Mouse (Mus musculus): Measurements from ENCODE around the gene Susd1. TPM values are rescaled to one million over a fixed set of nuclear protein-coding genes. Genes with fewer than 3 reads are reported as not detected.

Gene Susd1
- total and polyA plus RNA-seq, 3 experiments = 49.0 to 180 (median 67.6) TPM

GRCm38 (mm10) chr4:59337533-59337885, 100.9 kb downstream of the Susd1 start:
- H3K79me2 ChIP-seq (ENCODE audit: control insufficient read depth, insufficient read depth, low read length, poor library complexity) = no peaks in the 10 kb centered on the region
- no peak for TF ChIP-seq POLR2AphosphoS2 (IDR thresholded peaks at IDR 0.05; ENCODE audit: low read length)
- TF ChIP-seq NRF1 (IDR thresholded peaks at IDR 0.05; ENCODE audit: insufficient read depth, low read depth, low read length, poor library complexity, severe bottlenecking) = no peak
- TF ChIP-seq HCFC1 (IDR thresholded peaks at IDR 0.05; ENCODE audit: low read depth, low read length) = no peak
- TF ChIP-seq CHD2 (IDR thresholded peaks at IDR 0.05; ENCODE audit: low read length) = no peak
- no peak for TF ChIP-seq ZMIZ1 (IDR thresholded peaks at IDR 0.05; ENCODE audit: low read depth, low read length)
- TF ChIP-seq RAD21 (IDR thresholded peaks at IDR 0.05; ENCODE audit: low read depth, low read length) = no peak
- TF ChIP-seq SMC3 (IDR thresholded peaks at IDR 0.05; ENCODE audit: low read depth, low read length) = no peak
- TF ChIP-seq UBTF (IDR thresholded peaks at IDR 0.05; ENCODE audit: borderline replicate concordance, insufficient read depth, low read depth, low read length) = no peak
- no peak for TF ChIP-seq RCOR1 (IDR thresholded peaks at IDR 0.05; ENCODE audit: low read depth, low read length)
- TF ChIP-seq TCF12 (IDR thresholded peaks at IDR 0.05; ENCODE audit: low read depth, low read length) = no peak
- TF ChIP-seq GATA1 (IDR thresholded peaks at IDR 0.05; ENCODE audit: low read depth, low read length) = no peak
- no peak for TF ChIP-seq MAFK (IDR thresholded peaks at IDR 0.05; ENCODE audit: borderline replicate concordance, low read depth, low read length)
- TF ChIP-seq MYB (IDR thresholded peaks at IDR 0.05; ENCODE audit: low read depth, low read length) = no peak
- TF ChIP-seq MEF2A (IDR thresholded peaks at IDR 0.05; ENCODE audit: extremely low read depth, insufficient replicate concordance, low read depth, low read length, poor library complexity, severe bottlenecking) = no peak
- no peak for TF ChIP-seq JUND (IDR thresholded peaks at IDR 0.05; ENCODE audit: low read depth, low read length)
- no peak for TF ChIP-seq POLR2AphosphoS5 (IDR thresholded peaks at IDR 0.05; ENCODE audit: borderline replicate concordance, low read depth, low read length)
- no peak for TF ChIP-seq USF2 (IDR thresholded peaks at IDR 0.05; ENCODE audit: borderline replicate concordance in 1 of 2, insufficient read depth in 1 of 2, low read depth in 1 of 2, low read length in 2 of 2)
- no peak for TF ChIP-seq ZNF384 (IDR thresholded peaks at IDR 0.05; ENCODE audit: low read depth, low read length)
- no peaks in the 10 kb centered on the region for H3K27me3 ChIP-seq (ENCODE audit: control insufficient read depth in 1 of 2, insufficient read depth in 2 of 2, low read length in 2 of 2)
- H3K9me3 ChIP-seq (replicated peaks; ENCODE audit: insufficient read depth, low read length) = no peaks in the 10 kb centered on the region
- no peaks in the 10 kb centered on the region for H3K4me1 ChIP-seq (ENCODE audit: control insufficient read depth in 1 of 2, insufficient read depth in 2 of 2, low read length in 2 of 2)
- H3K27ac ChIP-seq (ENCODE audit: control insufficient read depth, low read depth, low read length) = no peak overlapping the region
- peaks cover 3 to 18% of the 10 kb centered on the region in 2 experiments for H3K36me3 ChIP-seq (ENCODE audit: control insufficient read depth in 1 of 2, insufficient read depth in 2 of 2, low read length in 2 of 2)
- no peak overlapping the region for H3K4me3 ChIP-seq (ENCODE audit: control insufficient read depth in 1 of 2, insufficient read depth in 1 of 2, low read depth in 2 of 2, low read length in 2 of 2)
- H3K9ac ChIP-seq (ENCODE audit: control insufficient read depth, low read depth, low read length, poor library complexity, severe bottlenecking) = no peak overlapping the region
- no peak for DNase-seq (ENCODE audit: low read depth, low spot score)

GRCm38 (mm10) chr4:59336846-59337532, 101.4 kb downstream of the Susd1 start:
- H3K79me2 ChIP-seq (ENCODE audit: control insufficient read depth, insufficient read depth, low read length, poor library complexity) = no peaks in the 10 kb centered on the region
- no peak for TF ChIP-seq TAL1 (IDR thresholded peaks at IDR 0.05; ENCODE audit: low read length)
- no peak for TF ChIP-seq CHD1 (IDR thresholded peaks at IDR 0.05; ENCODE audit: low read depth, low read length)
- no peak for TF ChIP-seq MYB (IDR thresholded peaks at IDR 0.05; ENCODE audit: low read depth, low read length)
- no peak for TF ChIP-seq JUND (IDR thresholded peaks at IDR 0.05; ENCODE audit: low read depth, low read length)
- no peak for TF ChIP-seq MAFK (IDR thresholded peaks at IDR 0.05; ENCODE audit: borderline replicate concordance, low read depth, low read length)
- no peak for TF ChIP-seq MEF2A (IDR thresholded peaks at IDR 0.05; ENCODE audit: extremely low read depth, insufficient replicate concordance, low read depth, low read length, poor library complexity, severe bottlenecking)
- TF ChIP-seq MAX (IDR thresholded peaks at IDR 0.05; ENCODE audit: low read length) = no peak
- TF ChIP-seq E2F4 (IDR thresholded peaks at IDR 0.05; ENCODE audit: borderline replicate concordance, low read depth, low read length) = no peak
- no peak for TF ChIP-seq SIN3A (IDR thresholded peaks at IDR 0.05; ENCODE audit: low read length)
- no peak for TF ChIP-seq TCF12 (IDR thresholded peaks at IDR 0.05; ENCODE audit: low read depth, low read length)
- no peak for TF ChIP-seq KAT2A (conservative IDR thresholded peaks at IDR 0.05; ENCODE audit: low read depth, low read length)
- no peak for TF ChIP-seq CTCF (IDR thresholded peaks at IDR 0.05 in 2 of 3, conservative IDR thresholded peaks at IDR 0.05 in 1 of 3; ENCODE audit: control insufficient read depth in 1 of 3, insufficient read depth in 1 of 3, low read depth in 2 of 3, low read length in 3 of 3, poor library complexity in 1 of 3, severe bottlenecking in 1 of 3)
- no peak for TF ChIP-seq RCOR1 (IDR thresholded peaks at IDR 0.05; ENCODE audit: low read depth, low read length)
- TF ChIP-seq MXI1 (IDR thresholded peaks at IDR 0.05; ENCODE audit: low read depth, low read length) = no peak
- TF ChIP-seq POLR2A (IDR thresholded peaks at IDR 0.05; ENCODE audit: control insufficient read depth in 1 of 2, insufficient read depth in 1 of 2, low read depth in 1 of 2, low read length in 2 of 2, poor library complexity in 1 of 2) = no peak
- TF ChIP-seq ZNF384 (IDR thresholded peaks at IDR 0.05; ENCODE audit: low read depth, low read length) = no peak
- TF ChIP-seq USF1 (IDR thresholded peaks at IDR 0.05; ENCODE audit: low read depth, low read length) = no peak
- H3K27me3 ChIP-seq (ENCODE audit: control insufficient read depth in 1 of 2, insufficient read depth in 2 of 2, low read length in 2 of 2) = no peaks in the 10 kb centered on the region
- H3K36me3 ChIP-seq (ENCODE audit: control insufficient read depth in 1 of 2, insufficient read depth in 2 of 2, low read length in 2 of 2) = peaks cover 5 to 18% of the 10 kb centered on the region in 2 experiments
- H3K4me3 ChIP-seq (ENCODE audit: control insufficient read depth in 1 of 2, insufficient read depth in 1 of 2, low read depth in 2 of 2, low read length in 2 of 2) = no peak overlapping the region
- H3K9me3 ChIP-seq (replicated peaks; ENCODE audit: insufficient read depth, low read length) = no peaks in the 10 kb centered on the region
- H3K4me1 ChIP-seq (ENCODE audit: control insufficient read depth in 1 of 2, insufficient read depth in 2 of 2, low read length in 2 of 2) = peaks cover under 1 to 2% of the 10 kb centered on the region in 2 experiments; a peak in 2 of 4 replicates
- H3K9ac ChIP-seq (ENCODE audit: control insufficient read depth, low read depth, low read length, poor library complexity, severe bottlenecking) = no peak overlapping the region
- no peak for DNase-seq (ENCODE audit: low read depth, low spot score)
- no peak overlapping the region for H3K27ac ChIP-seq (ENCODE audit: control insufficient read depth, low read depth, low read length)

All from MEL (cell line).